ENCODE assay signal across 20 mouse cellular contexts in the genomic region with DNA sequence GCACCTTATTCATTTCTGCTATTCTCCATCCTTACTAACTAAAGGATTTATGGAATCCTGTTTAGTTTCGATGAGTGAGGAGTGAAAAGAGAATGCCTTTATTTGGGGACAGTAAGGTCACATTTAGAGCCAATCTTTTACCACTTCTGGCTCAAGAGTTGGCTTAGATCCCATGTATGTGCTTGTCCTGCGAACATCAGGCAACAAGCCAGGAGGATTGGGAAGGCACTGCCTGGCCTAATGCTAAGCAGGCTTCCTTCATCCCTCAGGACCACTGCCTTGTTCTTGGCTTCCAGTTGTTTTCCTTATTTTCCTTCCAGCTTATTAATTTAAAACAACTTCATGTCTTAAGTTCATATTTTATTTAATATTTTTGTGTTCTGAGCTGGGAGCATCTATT.
DNase-seq lines count a peak whose midpoint lies in the region; ATAC-seq and TF ChIP-seq lines count a peak whose summit lies in the region.
"Had no signal": no experiment of that assay in that cellular context is flagged by ENCODE, and none has a peak within 500 bp of the region (broad histone marks: within the 10 kb centered on the region; RNA-seq: fewer than 3 reads in every experiment).

No protein-coding gene starts in this region.

- peak; percentile 6 to 17 for DNase-seq in cerebellum, adult 18-20 months
- DNase-seq in cerebellum, adult 11-12 months, result no peak
- DNase-seq in hindbrain, postnatal 0 days (ENCODE audit: low spot score), result peak; percentile 55
- DNase-seq in midbrain, postnatal 0 days (ENCODE audit: low spot score), result peak; percentile 38
- no peak for DNase-seq in midbrain, embryonic 10.5 days (ENCODE audit: low spot score)
- DNase-seq in right cerebral cortex, adult 18-20 months, result no peak
- no peak for DNase-seq in frontal cortex, adult 2 months (ENCODE audit: extremely low spot score in 1 of 2, low spot score in 1 of 2)
- DNase-seq: kidney, adult 18-20 months; layer of hippocampus, postnatal 36 days; liver, embryonic 13.5 days; right cerebral cortex, postnatal 4 days had no signal

- H3K4me3 ChIP-seq in hindbrain, postnatal 0 days (ENCODE audit: low read length), result no peak overlapping the region
- H3K4me3 ChIP-seq in hindbrain, embryonic 13.5 days, result no peak overlapping the region
- no peak overlapping the region for H3K4me3 ChIP-seq in midbrain, postnatal 0 days (ENCODE audit: low read depth, low read length)
- H3K4me3 ChIP-seq in midbrain, embryonic 10.5 days, result no peak overlapping the region
- H3K4me3 ChIP-seq: erythroblast, embryonic 14.5 days; forebrain, embryonic 15.5 days; liver, embryonic 13.5 days; midbrain, embryonic 12.5 days; neural tube, embryonic 15.5 days had no signal

- H3K4me2 ChIP-seq in hindbrain, postnatal 0 days (ENCODE audit: low read depth, low read length), result no peak overlapping the region
- no peak overlapping the region for H3K4me2 ChIP-seq in hindbrain, embryonic 13.5 days
- no peak overlapping the region for H3K4me2 ChIP-seq in midbrain, postnatal 0 days (ENCODE audit: low read depth, low read length, poor library complexity, severe bottlenecking)
- H3K4me2 ChIP-seq: forebrain, embryonic 15.5 days; liver, embryonic 13.5 days; midbrain, embryonic 12.5 days; neural tube, embryonic 15.5 days had no signal

- H3K9me3 ChIP-seq in hindbrain, postnatal 0 days (ENCODE audit: low read length), result no peaks in the 10 kb centered on the region
- no peaks in the 10 kb centered on the region for H3K9me3 ChIP-seq in hindbrain, embryonic 13.5 days
- no peaks in the 10 kb centered on the region for H3K9me3 ChIP-seq in midbrain, postnatal 0 days (ENCODE audit: low read length)
- no peaks in the 10 kb centered on the region for H3K9me3 ChIP-seq in midbrain, embryonic 10.5 days (replicated peaks)
- H3K9me3 ChIP-seq: forebrain, embryonic 15.5 days; liver, embryonic 13.5 days; midbrain, embryonic 12.5 days; neural tube, embryonic 15.5 days had no signal

- no peak for TF ChIP-seq CTCF in hindbrain, postnatal 0 days (IDR thresholded peaks at IDR 0.05; ENCODE audit: low read depth)
- TF ChIP-seq CTCF in midbrain, postnatal 0 days (IDR thresholded peaks at IDR 0.05), result no peak

- no peak for ATAC-seq in hindbrain, postnatal 0 days
- no peak for ATAC-seq in hindbrain, embryonic 13.5 days (ENCODE audit: low FRiP score)
- no peak for ATAC-seq in midbrain, postnatal 0 days (ENCODE audit: low FRiP score)
- ATAC-seq: forebrain, embryonic 15.5 days had no signal

- no peak overlapping the region for H3K27ac ChIP-seq in hindbrain, postnatal 0 days
- H3K27ac ChIP-seq in hindbrain, embryonic 13.5 days, result no peak overlapping the region
- no peak overlapping the region for H3K27ac ChIP-seq in midbrain, postnatal 0 days (ENCODE audit: low read depth, low read length)
- H3K27ac ChIP-seq in midbrain, embryonic 10.5 days (replicated peaks), result no peak overlapping the region
- H3K27ac ChIP-seq: forebrain, embryonic 15.5 days; kidney, postnatal 0 days; liver, embryonic 13.5 days; macrophage; midbrain, embryonic 12.5 days; neural tube, embryonic 15.5 days; stomach, postnatal 0 days had no signal

- 53% methylated on average over 2 of the region's 2 CpGs for WGBS in hindbrain, postnatal 0 days
- 85% methylated on average over 2 of the region's 2 CpGs for WGBS in hindbrain, embryonic 13.5 days
- 62% methylated on average over 2 of the region's 2 CpGs for WGBS in midbrain, postnatal 0 days
- WGBS in midbrain, embryonic 10.5 days, result 85% methylated on average over 2 of the region's 2 CpGs

- no peaks in the 10 kb centered on the region for H3K36me3 ChIP-seq in hindbrain, postnatal 0 days (ENCODE audit: insufficient read depth, low read length)
- H3K36me3 ChIP-seq in hindbrain, embryonic 13.5 days, result no peaks in the 10 kb centered on the region
- H3K36me3 ChIP-seq in midbrain, postnatal 0 days (ENCODE audit: insufficient read depth, low read length), result no peaks in the 10 kb centered on the region
- H3K36me3 ChIP-seq in midbrain, embryonic 10.5 days, result no peaks in the 10 kb centered on the region
- H3K36me3 ChIP-seq: forebrain, embryonic 15.5 days; liver, embryonic 13.5 days; midbrain, embryonic 12.5 days; neural tube, embryonic 15.5 days had no signal

- H3K4me1 ChIP-seq in hindbrain, postnatal 0 days (ENCODE audit: insufficient read depth, low read length), result no peaks in the 10 kb centered on the region
- H3K4me1 ChIP-seq in hindbrain, embryonic 13.5 days (replicated peaks), result no peaks in the 10 kb centered on the region
- no peaks in the 10 kb centered on the region for H3K4me1 ChIP-seq in midbrain, postnatal 0 days (ENCODE audit: insufficient read depth, low read length)
- no peaks in the 10 kb centered on the region for H3K4me1 ChIP-seq in midbrain, embryonic 10.5 days
- H3K4me1 ChIP-seq: forebrain, embryonic 15.5 days; liver, embryonic 13.5 days; midbrain, embryonic 12.5 days; neural tube, embryonic 15.5 days had no signal

- no peaks in the 10 kb centered on the region for H3K27me3 ChIP-seq in hindbrain, postnatal 0 days (ENCODE audit: insufficient read depth, low read length)
- no peaks in the 10 kb centered on the region for H3K27me3 ChIP-seq in hindbrain, embryonic 13.5 days
- no peaks in the 10 kb centered on the region for H3K27me3 ChIP-seq in midbrain, postnatal 0 days (ENCODE audit: insufficient read depth, low read length)
- no peaks in the 10 kb centered on the region for H3K27me3 ChIP-seq in midbrain, embryonic 10.5 days (ENCODE audit: low read depth, poor library complexity, severe bottlenecking)
- H3K27me3 ChIP-seq: CH12.LX; forebrain, embryonic 15.5 days; liver, embryonic 13.5 days; midbrain, embryonic 12.5 days; neural tube, embryonic 15.5 days had no signal

- H3K9ac ChIP-seq in hindbrain, postnatal 0 days (replicated peaks; ENCODE audit: low read length), result no peak overlapping the region
- H3K9ac ChIP-seq in hindbrain, embryonic 13.5 days, result no peak overlapping the region
- H3K9ac ChIP-seq in midbrain, postnatal 0 days (replicated peaks; ENCODE audit: low read length, poor library complexity, severe bottlenecking), result no peak overlapping the region
- H3K9ac ChIP-seq: forebrain, embryonic 15.5 days; liver, embryonic 13.5 days; midbrain, embryonic 12.5 days; neural tube, embryonic 15.5 days had no signal

Comparison
In these comparisons a context has a peak if more than half of its experiments do, and no peak if none do; other contexts are left out.
1. DNase-seq: peak in cerebellum, adult 18-20 months (2 of 2), hindbrain, postnatal 0 days (single experiment) and midbrain, postnatal 0 days (single experiment); none in cerebellum, adult 11-12 months (single experiment), midbrain, embryonic 10.5 days (single experiment), right cerebral cortex, adult 18-20 months (single experiment) and frontal cortex, adult 2 months (0 of 2).